Mouse (Mus musculus): ENCODE data around the gene Ogdhl.
"Not testable (repeated sequence)": the region's sequence is repeated elsewhere in the genome, so short reads cannot be mapped to it uniquely, and the experiment has no call there.

Ogdhl gene

GRCm38 (mm10) chr14:32321732-32322685 is at the start of gene Ogdhl:
Gene Ogdhl, plus strand, starts transcription at chr14:32322019.
- DNase-seq (ENCODE audit: low read depth), result peak; percentile 64

GRCm38 (mm10) chr14:32301622-32302021 is 20.2 kb upstream of the Ogdhl start:
- no peak for DNase-seq (ENCODE audit: low read depth)

- no peak for DNase-seq (ENCODE audit: low read depth)
These were observed 19.4 kb upstream of the Ogdhl start for GRCm38 (mm10) chr14:32302423-32302822.

DNA sequence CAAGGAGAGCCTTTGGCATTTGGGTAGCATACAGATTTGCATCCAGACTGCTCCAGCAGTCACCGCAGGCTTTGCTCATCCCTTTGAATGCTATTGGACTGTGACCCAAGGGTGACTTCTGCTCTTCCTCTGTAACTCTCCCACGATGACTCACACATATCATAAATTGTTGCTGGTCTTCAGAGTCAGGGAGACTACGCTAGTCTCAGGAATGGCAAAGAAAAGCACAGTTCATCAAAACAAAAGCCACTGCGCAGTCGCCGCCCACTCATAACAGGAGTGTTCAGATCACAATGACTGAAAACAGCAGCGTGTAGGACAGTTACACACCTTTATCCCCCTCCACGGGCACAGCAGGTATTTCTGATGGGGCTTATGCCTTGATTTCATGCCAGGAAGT is 16.9 kb upstream of the Ogdhl start:
- no peak for DNase-seq (ENCODE audit: low read depth)

DNA sequence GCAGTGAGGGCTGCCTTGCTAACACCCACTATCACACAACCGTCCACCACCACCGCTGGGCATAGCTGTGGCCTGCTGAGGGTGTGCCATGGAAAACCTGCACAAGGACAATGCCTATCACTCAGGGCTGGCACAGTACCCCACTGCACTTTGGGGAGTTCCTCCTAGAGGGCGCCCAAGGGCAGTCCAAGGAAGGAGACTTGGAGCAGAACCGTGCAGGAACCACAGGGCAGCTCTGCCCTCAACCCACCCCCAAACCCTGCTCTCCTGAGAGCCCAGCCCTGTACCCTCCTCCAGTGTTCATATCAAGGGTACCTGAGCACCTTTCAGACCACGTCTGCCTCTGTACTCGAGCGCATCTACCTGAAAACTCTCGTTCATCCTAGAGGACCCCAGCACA is 11.9 kb upstream of the Ogdhl start:
- DNase-seq (ENCODE audit: low read depth), result peak; percentile 32

DNA sequence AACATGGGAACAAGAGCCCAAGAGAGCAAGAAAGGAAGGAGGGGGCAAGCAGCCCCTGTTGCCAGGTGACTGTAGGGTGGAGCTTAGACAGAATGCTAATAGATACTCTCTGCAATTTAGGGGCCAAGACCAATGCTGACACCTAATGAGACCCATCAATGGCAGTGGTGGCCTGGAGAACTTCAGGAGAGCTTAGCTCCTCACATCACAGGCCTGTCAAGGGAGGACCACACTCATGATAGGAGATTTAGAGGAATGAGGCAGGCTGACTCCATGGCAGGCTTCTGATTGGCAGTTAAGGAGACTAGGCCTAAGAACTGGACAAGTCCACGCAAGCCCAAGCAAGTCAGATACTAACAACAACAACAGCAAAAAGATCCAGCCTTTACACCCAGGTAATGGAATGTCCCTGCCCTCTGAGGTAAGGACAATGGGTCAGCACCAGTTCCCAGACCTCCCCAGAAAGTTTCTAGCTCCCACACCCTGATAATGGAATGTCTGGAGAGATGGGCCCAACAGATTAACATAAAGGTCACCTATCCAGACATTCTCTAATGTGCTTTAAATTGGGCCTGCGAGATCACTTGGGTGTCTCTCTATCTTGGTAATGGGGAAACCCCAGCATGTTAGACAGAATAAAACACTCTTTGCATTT is 10.3 kb upstream of the Ogdhl start:
- DNase-seq (ENCODE audit: low read depth), result no peak

DNA sequence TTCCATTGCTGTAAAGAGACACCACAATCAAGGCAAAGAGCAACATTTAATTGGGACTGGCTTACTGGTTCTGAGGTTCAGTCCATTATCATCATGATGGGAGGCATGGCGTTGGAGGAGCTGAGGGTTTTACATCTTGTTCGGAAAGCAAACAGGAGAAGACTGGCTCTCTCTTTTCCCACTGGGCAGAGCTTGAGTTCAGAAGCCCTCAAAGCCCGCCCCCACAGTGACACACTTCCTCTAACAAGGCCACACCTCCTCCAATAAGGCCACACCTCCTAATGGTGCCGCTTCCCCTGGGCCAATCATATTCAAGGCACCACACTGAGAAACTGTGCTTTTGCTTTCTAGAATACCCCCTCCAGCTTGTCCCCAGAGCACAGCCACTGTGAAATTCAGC is 4.0 kb upstream of the Ogdhl start:
- peak; percentile 17 for DNase-seq (ENCODE audit: low read depth)

DNA sequence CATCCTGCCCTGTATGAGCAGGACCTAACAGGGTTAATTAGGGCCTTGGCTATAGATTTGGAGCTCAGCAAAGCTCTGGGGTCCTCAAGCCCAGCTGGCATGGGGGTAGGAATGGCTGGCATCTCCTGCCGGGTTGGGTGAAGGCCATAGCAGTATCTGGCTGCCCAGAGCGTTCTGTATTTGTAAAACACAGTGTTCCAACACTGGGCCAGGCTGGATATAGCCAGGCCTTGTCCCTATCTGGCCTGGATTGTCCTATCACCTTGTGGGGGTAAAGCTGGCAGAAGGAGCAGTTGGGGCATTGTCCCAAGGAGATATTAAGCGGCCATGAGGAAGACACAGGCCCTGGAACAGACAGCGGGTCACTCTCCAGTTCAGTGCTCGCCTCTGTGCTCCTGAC is 1.4 kb downstream of the Ogdhl start:
- no peak for DNase-seq (ENCODE audit: low read depth)

DNA sequence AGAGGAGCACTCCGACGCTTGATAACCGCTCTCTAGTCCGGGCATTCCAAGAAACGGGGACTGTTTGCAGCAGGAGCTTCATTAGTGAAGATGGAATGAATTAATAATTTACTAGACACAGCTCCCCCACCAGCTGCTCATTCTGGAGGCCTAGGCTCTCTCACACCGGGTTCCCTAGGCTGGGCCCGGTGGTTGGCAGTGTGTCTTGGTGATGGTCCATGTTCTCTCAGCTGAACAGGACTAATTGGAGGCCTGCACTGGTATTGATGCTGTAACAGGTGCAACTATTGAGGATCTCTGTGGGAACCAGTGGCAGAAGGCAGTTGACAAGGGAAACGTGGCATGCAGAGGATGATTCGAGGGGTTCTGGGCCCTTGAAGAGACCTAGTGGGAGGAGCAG is 5.5 kb downstream of the Ogdhl start:
- DNase-seq (ENCODE audit: low read depth), result no peak

- DNase-seq (ENCODE audit: low read depth), result no peak
These were observed 11.0 kb downstream of the Ogdhl start for GRCm38 (mm10) chr14:32332515-32333445.

- no peak for DNase-seq (ENCODE audit: low read depth)
These were observed 14.2 kb downstream of the Ogdhl start for GRCm38 (mm10) chr14:32336021-32336420.

GRCm38 (mm10) chr14:32336547-32336946 is 14.7 kb downstream of the Ogdhl start:
- DNase-seq (ENCODE audit: low read depth), result no peak

- no peak for DNase-seq (ENCODE audit: low read depth)
These were observed 20.0 kb downstream of the Ogdhl start for GRCm38 (mm10) chr14:32341823-32342222.

- DNase-seq (ENCODE audit: low read depth), result no peak
These were observed 22.4 kb downstream of the Ogdhl start for GRCm38 (mm10) chr14:32344176-32344575.

DNA sequence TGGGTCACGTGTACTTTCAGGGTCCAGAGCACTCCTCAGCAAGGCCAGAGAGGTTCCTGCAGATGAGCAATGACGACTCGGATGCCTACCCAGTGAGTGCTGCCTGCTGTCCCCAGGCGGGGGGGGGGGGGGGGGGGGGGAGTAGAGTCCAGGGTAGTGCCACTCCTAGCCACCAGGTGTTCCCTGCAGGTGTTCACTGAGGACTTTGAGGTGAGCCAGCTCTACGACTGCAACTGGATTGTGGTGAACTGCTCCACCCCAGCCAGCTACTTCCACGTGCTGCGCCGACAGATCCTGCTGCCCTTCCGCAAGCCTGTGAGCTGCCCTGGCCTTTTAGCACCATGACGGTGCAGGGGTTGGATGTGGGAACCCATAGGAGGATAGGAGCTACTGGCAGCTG is 22.9 kb downstream of the Ogdhl start:
- DNase-seq (ENCODE audit: low read depth), result no peak

DNA sequence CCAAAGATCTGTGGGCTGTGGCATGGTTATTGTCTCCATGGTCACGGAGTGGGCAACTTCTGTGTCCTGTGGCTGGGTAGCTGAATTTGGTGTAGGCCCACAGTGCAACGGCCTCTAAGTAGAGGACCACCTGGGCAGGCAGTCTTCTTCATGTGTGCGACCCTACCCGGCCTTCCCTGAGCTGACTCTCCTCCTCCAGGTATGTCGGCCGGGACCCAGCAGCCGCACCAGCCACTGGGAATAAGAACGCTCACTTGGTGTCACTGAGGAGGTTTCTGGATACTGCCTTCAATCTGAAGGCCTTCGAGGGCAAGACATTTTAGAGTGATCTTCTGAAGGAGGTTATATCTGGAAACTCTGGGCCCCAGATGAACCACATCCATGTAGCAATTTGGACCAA is 25.5 kb downstream of the Ogdhl start:
- DNase-seq (ENCODE audit: low read depth), result no peak

GRCm38 (mm10) chr14:32351181-32351920 is 29.5 kb downstream of the Ogdhl start:
- not testable (repeated sequence) for DNase-seq (ENCODE audit: low read depth)

DNA sequence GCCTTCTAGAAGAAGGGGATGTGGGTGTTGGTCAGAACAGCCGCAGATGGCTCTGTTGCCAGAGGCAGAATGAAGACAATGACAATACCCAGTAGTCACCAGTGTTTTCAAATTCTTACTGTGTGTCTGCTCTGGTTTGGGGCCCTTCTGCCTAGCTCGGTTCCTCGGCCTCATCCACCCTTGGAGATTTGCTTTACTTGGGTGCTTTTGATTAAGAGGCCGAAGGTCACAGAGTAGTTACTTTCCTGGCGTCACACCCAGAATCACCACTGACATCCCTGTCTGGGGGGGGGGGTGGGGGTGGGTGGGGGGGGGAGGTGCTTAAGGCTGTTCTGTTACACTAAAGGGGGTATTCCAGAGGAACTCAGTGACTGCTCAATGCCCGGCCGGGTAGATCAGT is 42.5 kb downstream of the Ogdhl start:
- DNase-seq (ENCODE audit: low read depth), result no peak

DNA sequence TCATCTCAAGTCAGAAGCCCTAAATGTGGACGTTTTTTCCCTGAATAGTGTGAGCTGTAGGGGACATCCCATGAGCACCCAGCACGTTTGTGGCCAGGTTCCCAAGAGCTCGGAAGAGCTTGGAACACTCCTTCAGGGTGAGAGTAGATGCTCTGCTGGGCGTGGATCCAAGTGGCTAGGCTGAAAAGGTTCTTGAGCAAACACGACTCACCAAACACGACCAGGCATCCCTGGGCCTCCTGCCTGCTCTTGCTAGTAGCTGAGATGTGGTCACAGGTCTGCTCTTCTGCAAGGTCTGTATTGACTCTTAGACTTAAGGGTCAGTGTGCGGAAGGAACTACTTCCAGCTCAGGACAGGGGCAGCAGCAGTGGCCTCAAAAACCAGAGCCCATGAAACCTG is 47.9 kb downstream of the Ogdhl start:
- DNase-seq (ENCODE audit: low read depth), result no peak

GRCm38 (mm10) chr14:32372510-32372909 is 50.7 kb downstream of the Ogdhl start:
- no peak for DNase-seq (ENCODE audit: low read depth)

DNA sequence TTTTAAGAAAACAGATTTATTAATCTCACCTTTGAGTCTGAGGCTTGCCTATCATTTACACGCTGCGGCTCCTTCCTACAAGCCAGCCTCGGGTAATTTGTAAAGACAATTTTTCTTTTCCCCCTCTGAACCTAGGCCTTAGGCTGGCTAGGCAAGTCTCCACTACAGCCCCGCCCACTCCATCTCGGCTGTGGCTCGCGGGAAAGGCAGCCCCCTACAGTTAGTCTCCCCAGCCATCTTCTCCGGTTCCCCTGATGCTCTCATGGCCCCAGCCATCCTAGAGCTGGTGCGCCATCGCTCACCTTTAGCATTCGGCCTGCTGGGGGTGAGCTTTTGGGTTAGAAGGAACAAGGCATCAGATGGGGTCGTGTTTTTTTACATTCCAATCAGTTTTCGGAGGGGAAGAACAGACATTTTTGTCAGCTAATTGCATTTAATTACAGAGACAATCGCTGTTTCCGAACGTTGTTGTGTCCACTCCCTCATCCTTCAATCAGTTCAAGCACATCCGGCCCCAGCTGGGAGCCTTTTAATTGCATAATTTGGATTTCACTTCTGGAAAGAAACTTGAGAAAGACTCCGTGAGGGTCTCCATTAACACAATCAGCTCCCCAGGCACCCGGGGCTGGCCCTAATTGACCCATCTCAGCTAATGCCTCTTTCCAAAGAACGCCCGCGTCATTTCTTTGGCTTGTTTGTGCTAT is 57.7 kb downstream of the Ogdhl start:
- DNase-seq (ENCODE audit: low read depth), result no peak

All from induced T-regulatory cell, adult 2 months (primary cell).